Mouse (Mus musculus) ES-E14 (cell line): ENCODE results near the gene Lactb. TPM values are rescaled to one million over a fixed set of nuclear protein-coding genes. Genes with fewer than 3 reads are reported as not detected.
"Not testable (repeated sequence)": the region's sequence is repeated elsewhere in the genome, so short reads cannot be mapped to it uniquely, and the experiment has no call there.

ENCODE experiments used
- DNase-seq: peaks from one replicate; pipeline ENCODE4 v3.0.0-alpha.2; 2013; ENCODE audit warnings: low read depth, low spot score
- H3K27ac ChIP-seq: 2 replicates; pipeline ENCODE4 v1.5.1; 2012; ENCODE audit warnings: low read depth, mild to moderate bottlenecking, low read length, moderate library complexity, mixed read lengths; ENCODE audit not compliant: poor library complexity, insufficient read depth, severe bottlenecking
- H3K36me3 ChIP-seq: 2 replicates; pipeline ENCODE4 v1.6.1; 2012; ENCODE audit warnings: mild to moderate bottlenecking, low read length, moderate library complexity, mixed read lengths; ENCODE audit not compliant: control insufficient read depth, poor library complexity, insufficient read depth, severe bottlenecking
- H3K4me1 ChIP-seq, 2 experiments: fragments of 150-350 bp in 1 of 2; sonication (generic) in 1 of 2; 2 replicates each; pipeline ENCODE4 v1.6.1; 2012; ENCODE audit warnings: low read length in 2 of 2, mild to moderate bottlenecking in 1 of 2, mixed read lengths in 1 of 2; ENCODE audit not compliant: control insufficient read depth in 2 of 2, insufficient read depth in 2 of 2, poor library complexity in 1 of 2
- H3K4me3 ChIP-seq, 2 experiments: fragments of 150-350 bp in 1 of 2; sonication (generic) in 1 of 2; 2 replicates each; pipeline ENCODE4 v1.5.1; 2012; ENCODE audit warnings: low read length in 2 of 2, low read depth in 1 of 2, mild to moderate bottlenecking in 1 of 2, mixed read lengths in 1 of 2; ENCODE audit not compliant: insufficient read depth in 1 of 2, poor library complexity in 1 of 2, severe bottlenecking in 1 of 2
- H3K9ac ChIP-seq: 2 replicates; pipeline ENCODE4 v1.6.1; 2012; ENCODE audit warnings: low read depth, mild to moderate bottlenecking, low read length, mixed read lengths; ENCODE audit not compliant: poor library complexity, insufficient read depth, severe bottlenecking
- H3K9me3 ChIP-seq: fragments of 150-350 bp; sonication (generic); 2 replicates; pipeline ENCODE4 v1.6.1; 2012; ENCODE audit warnings: low read depth, mild to moderate bottlenecking, low read length; ENCODE audit not compliant: control insufficient read depth, insufficient read depth
- CHD2 ChIP-seq: IDR thresholded peaks from 2 replicates; pipeline ENCODE4 v1.6.1; 2014; ENCODE audit warnings: mild to moderate bottlenecking, low read depth, low read length, inconsistent platforms
- HCFC1 ChIP-seq: IDR thresholded peaks from 2 replicates; pipeline ENCODE4 v1.6.1; 2012; ENCODE audit warnings: low read length, inconsistent platforms, borderline replicate concordance; ENCODE audit not compliant: insufficient read depth
- MAFK ChIP-seq: IDR thresholded peaks from 2 replicates; pipeline ENCODE4 v1.6.1; 2014; ENCODE audit warnings: mild to moderate bottlenecking, low read depth, low read length, inconsistent platforms; ENCODE audit not compliant: insufficient read depth
- ZC3H11A ChIP-seq: IDR thresholded peaks from 2 replicates; pipeline ENCODE4 v1.6.1; 2012; ENCODE audit warnings: low read depth, mild to moderate bottlenecking, inconsistent platforms, low read length, borderline replicate concordance
- ZNF384 ChIP-seq: IDR thresholded peaks from 2 replicates; pipeline ENCODE4 v1.6.1; 2012; ENCODE audit warnings: low read depth, low read length, inconsistent platforms
- in situ Hi-C, 2 experiments: fragments of 600-800 bp; cut with MboI; formaldehyde crosslinking; loops; one replicate each; pipeline ENCODE4 v1.15.1; 2025; ENCODE audit warnings: low sequenced_read_pairs in 2 of 2, inconsistent platforms in 1 of 2; ENCODE audit not compliant: unreplicated experiment in 2 of 2
- total RNA-seq: library from RNA; depleted of rRNA; stranded (reverse); fragments of 300-350 nt; gene quantifications from 2 replicates; pipeline ENCODE4 v1.2.3, GENCODE M21; 2012

The Lactb gene
- total RNA-seq, 1 experiment, result 10.0 TPM

- in situ Hi-C loops, result no loop called here
- Histone ChIP-seq H3K36me3 (no peaks in the 10 kb centered on the region), H3K27ac (no peak overlapping the region), H3K4me1 (peaks cover 2% of the 10 kb centered on the region in 2 experiments; a peak in 1 of 4 replicates), H3K4me3 (no peak overlapping the region), H3K9ac (no peak overlapping the region), H3K9me3 (no peaks in the 10 kb centered on the region)
- DNase-seq, result no peak
- no peak for TF ChIP-seq MAFK
- TF ChIP-seq CHD2, result no peak
- TF ChIP-seq ZC3H11A, result no peak
- no peak for TF ChIP-seq ZNF384
- no peak for TF ChIP-seq HCFC1
These were observed 59.9 kb downstream of the Lactb start for GRCm38 (mm10) chr9:66915401-66915800.

- Histone ChIP-seq H3K27ac (no peak overlapping the region), H3K4me1 (peaks cover 2% of the 10 kb centered on the region in 2 experiments; a peak in 1 of 4 replicates), H3K9ac (no peak overlapping the region), H3K36me3 (no peaks in the 10 kb centered on the region), H3K4me3 (no peak overlapping the region), H3K9me3 (no peaks in the 10 kb centered on the region)
- in situ Hi-C loops, result no loop called here
- no peak for DNase-seq
- TF ChIP-seq ZNF384 (no peak), ZC3H11A (no peak), CHD2 (no peak), MAFK (no peak), HCFC1 (no peak)
These were observed 60.7 kb downstream of the Lactb start for GRCm38 (mm10) chr9:66914540-66914939.

GRCm38 (mm10) chr9:66913254-66913934 is 61.9 kb downstream of the Lactb start:
- H3K27ac ChIP-seq, in situ Hi-C loops, H3K36me3 ChIP-seq, H3K9ac ChIP-seq, DNase-seq, H3K9me3 ChIP-seq, H3K4me1 ChIP-seq, H3K4me3 ChIP-seq: not testable (repeated sequence)

- no peak overlapping the region for H3K27ac ChIP-seq
- peaks cover 0 to 2% of the 10 kb centered on the region in 2 experiments; a peak in 1 of 4 replicates for H3K4me1 ChIP-seq
- H3K4me3 ChIP-seq, result no peak overlapping the region
- in situ Hi-C loops, result no loop called here
- TF ChIP-seq ZNF384, result no peak
- no peak for TF ChIP-seq MAFK
- no peaks in the 10 kb centered on the region for H3K9me3 ChIP-seq
- H3K36me3 ChIP-seq, result no peaks in the 10 kb centered on the region
- H3K9ac ChIP-seq, result no peak overlapping the region
- no peak for DNase-seq
These were observed 63.0 kb downstream of the Lactb start for GRCm38 (mm10) chr9:66912304-66912703.

- Histone ChIP-seq H3K9ac (no peak overlapping the region), H3K4me3 (no peak overlapping the region), H3K9me3 (no peaks in the 10 kb centered on the region), H3K4me1 (peaks cover 0 to 2% of the 10 kb centered on the region in 2 experiments; a peak in 1 of 4 replicates), H3K36me3 (no peaks in the 10 kb centered on the region), H3K27ac (no peak overlapping the region)
- DNase-seq, result no peak
- TF ChIP-seq ZC3H11A (no peak), MAFK (no peak), HCFC1 (no peak), ZNF384 (no peak), CHD2 (no peak)
- in situ Hi-C loops, result no loop called here
These were observed 64.6 kb downstream of the Lactb start for GRCm38 (mm10) chr9:66910677-66911076.
